Mouse (Mus musculus) midbrain, embryonic 13.5 days (tissue): ENCODE data around the gene Smg6. TPM values are rescaled to one million over a fixed set of nuclear protein-coding genes. Genes with fewer than 3 reads are reported as not detected.

Experiments used
- ATAC-seq: fragments of 200-750 bp; cut with Nextera tagmentation; 2 replicates; pipeline ENCODE4 v1.8.0; 2017; ENCODE audit warnings: mild to moderate bottlenecking, moderate TSS enrichment, moderate library complexity
- H3K27ac ChIP-seq: fragments of 300-500 bp; sonication (generic); 2 replicates; pipeline ENCODE4 v1.5.1; 2015; ENCODE audit warnings: inconsistent platforms, mild to moderate bottlenecking, moderate library complexity
- H3K27me3 ChIP-seq: fragments of 300-500 bp; sonication (generic); 2 replicates; pipeline ENCODE4 v1.6.1; 2015; ENCODE audit warnings: mild to moderate bottlenecking, inconsistent platforms
- H3K36me3 ChIP-seq: fragments of 300-500 bp; sonication (generic); 2 replicates; pipeline ENCODE4 v1.6.1; 2015; ENCODE audit warnings: mild to moderate bottlenecking, inconsistent platforms
- H3K4me1 ChIP-seq: fragments of 300-500 bp; sonication (generic); replicated peaks from 2 replicates; pipeline ENCODE4 v1.6.1; 2015; ENCODE audit warnings: inconsistent platforms
- H3K4me2 ChIP-seq: fragments of 300-500 bp; sonication (generic); replicated peaks from 2 replicates; pipeline ENCODE4 v1.6.1; 2015; ENCODE audit warnings: moderate library complexity, mild to moderate bottlenecking, inconsistent platforms
- H3K4me3 ChIP-seq: fragments of 300-500 bp; sonication (generic); replicated peaks from 2 replicates; pipeline ENCODE4 v1.5.1; 2015; ENCODE audit warnings: mild to moderate bottlenecking, inconsistent platforms
- H3K9ac ChIP-seq: fragments of 300-500 bp; sonication (generic); replicated peaks from 2 replicates; pipeline ENCODE4 v1.6.1; 2015; ENCODE audit warnings: mild to moderate bottlenecking, inconsistent platforms
- H3K9me3 ChIP-seq: fragments of 300-500 bp; sonication (generic); 2 replicates; pipeline ENCODE4 v1.6.1; 2016; ENCODE audit warnings: mild to moderate bottlenecking, inconsistent platforms
- WGBS: fragments of 180-500 bp; shearing (Covaris S2); methylation state at CpG from one replicate; pipeline ENCODE4 v1.1.7; 2015; 5-methylcytosine and 5-hydroxymethylcytosine counted together
- polyA plus RNA-seq: library from polyadenylated mRNA; unstranded; fragments of >200 nt; fragmentation: Nextera tagmentation; extraction: Ambion mirVana; gene quantifications from 2 replicates; pipeline ENCODE4 v1.2.1, GENCODE M21; 2015

Smg6 gene
- polyA plus RNA-seq, 1 experiment from 2014 or later = 21.0 TPM

GRCm38 (mm10) chr11:74946348-74946747 lies 20.7 kb downstream of the Smg6 start:
- Histone ChIP-seq H3K9me3 (no peaks in the 10 kb centered on the region), H3K36me3 (peaks cover 36% of the 10 kb centered on the region), H3K4me1 (no peaks in the 10 kb centered on the region), H3K4me3 (no peak overlapping the region), H3K27ac (no peak overlapping the region), H3K9ac (no peak overlapping the region), H3K4me2 (no peak overlapping the region), H3K27me3 (no peaks in the 10 kb centered on the region)
- WGBS = 70% methylated on average over 3 of the region's 3 CpGs
- ATAC-seq = no peak

- Histone ChIP-seq H3K9ac (no peak overlapping the region), H3K9me3 (no peaks in the 10 kb centered on the region), H3K36me3 (peaks cover 23% of the 10 kb centered on the region), H3K27me3 (no peaks in the 10 kb centered on the region), H3K4me2 (no peak overlapping the region), H3K27ac (no peak overlapping the region), H3K4me3 (no peak overlapping the region), H3K4me1 (no peaks in the 10 kb centered on the region)
- no peak for ATAC-seq
Measured at GRCm38 (mm10) chr11:74954901-74955300, 29.3 kb downstream of the Smg6 start.

- Histone ChIP-seq H3K27me3 (no peaks in the 10 kb centered on the region), H3K9me3 (no peaks in the 10 kb centered on the region), H3K4me3 (no peak overlapping the region), H3K36me3 (peaks cover 23% of the 10 kb centered on the region), H3K9ac (no peak overlapping the region), H3K4me2 (no peak overlapping the region), H3K27ac (no peak overlapping the region), H3K4me1 (no peaks in the 10 kb centered on the region)
- ATAC-seq = no peak
Measured at GRCm38 (mm10) chr11:74956006-74956405, 30.4 kb downstream of the Smg6 start.

GRCm38 (mm10) chr11:74957600-74957999 lies 32.0 kb downstream of the Smg6 start:
- H3K36me3 ChIP-seq = peaks cover 19% of the 10 kb centered on the region
- no peak overlapping the region for H3K27ac ChIP-seq
- no peak for ATAC-seq
- no peaks in the 10 kb centered on the region for H3K9me3 ChIP-seq
- H3K4me1 ChIP-seq = no peaks in the 10 kb centered on the region
- H3K4me2 ChIP-seq = no peak overlapping the region
- WGBS = 91% methylated on average over 2 of the region's 2 CpGs
- no peak overlapping the region for H3K9ac ChIP-seq
- H3K4me3 ChIP-seq = no peak overlapping the region
- H3K27me3 ChIP-seq = no peaks in the 10 kb centered on the region

GRCm38 (mm10) chr11:74959501-74959900 lies 33.9 kb downstream of the Smg6 start:
- H3K27me3 ChIP-seq = no peaks in the 10 kb centered on the region
- H3K9ac ChIP-seq = no peak overlapping the region
- peaks cover 19% of the 10 kb centered on the region for H3K36me3 ChIP-seq
- no peak overlapping the region for H3K4me3 ChIP-seq
- H3K9me3 ChIP-seq = no peaks in the 10 kb centered on the region
- H3K4me2 ChIP-seq = no peak overlapping the region
- no peak overlapping the region for H3K27ac ChIP-seq
- no peaks in the 10 kb centered on the region for H3K4me1 ChIP-seq
- ATAC-seq = no peak
- 91% methylated on average over 2 of the region's 2 CpGs for WGBS

- no peak for ATAC-seq
- no peak overlapping the region for H3K4me3 ChIP-seq
- H3K27ac ChIP-seq = no peak overlapping the region
- H3K36me3 ChIP-seq = peaks cover 14% of the 10 kb centered on the region; the same call in 1 of the 2 replicates
- no peak overlapping the region for H3K9ac ChIP-seq
- H3K27me3 ChIP-seq = no peaks in the 10 kb centered on the region
- no peaks in the 10 kb centered on the region for H3K9me3 ChIP-seq
- H3K4me1 ChIP-seq = no peaks in the 10 kb centered on the region
- H3K4me2 ChIP-seq = no peak overlapping the region
- WGBS = 97% methylated on average over 9 of the region's 9 CpGs
Measured at GRCm38 (mm10) chr11:74960031-74960551, 34.5 kb downstream of the Smg6 start.

GRCm38 (mm10) chr11:74961953-74962352 lies 36.3 kb downstream of the Smg6 start:
- Histone ChIP-seq H3K27me3 (no peaks in the 10 kb centered on the region), H3K27ac (no peak overlapping the region), H3K4me2 (no peak overlapping the region), H3K9ac (no peak overlapping the region), H3K4me1 (no peaks in the 10 kb centered on the region), H3K9me3 (no peaks in the 10 kb centered on the region), H3K4me3 (no peak overlapping the region), H3K36me3 (peaks cover 12% of the 10 kb centered on the region)
- no peak for ATAC-seq

GRCm38 (mm10) chr11:74962846-74963407 lies 37.3 kb downstream of the Smg6 start:
- Histone ChIP-seq H3K27me3 (no peaks in the 10 kb centered on the region), H3K4me1 (no peaks in the 10 kb centered on the region), H3K4me2 (no peak overlapping the region), H3K9ac (no peak overlapping the region), H3K9me3 (no peaks in the 10 kb centered on the region), H3K36me3 (peaks cover 9% of the 10 kb centered on the region), H3K27ac (no peak overlapping the region), H3K4me3 (no peak overlapping the region)
- ATAC-seq = no peak
- 97% methylated on average over 2 of the region's 2 CpGs for whole genome bisulfite sequencing

GRCm38 (mm10) chr11:74965516-74965915 lies 39.9 kb downstream of the Smg6 start:
- Histone ChIP-seq H3K4me1 (no peaks in the 10 kb centered on the region), H3K27me3 (no peaks in the 10 kb centered on the region), H3K9me3 (no peaks in the 10 kb centered on the region), H3K9ac (no peak overlapping the region), H3K36me3 (peaks cover 9% of the 10 kb centered on the region), H3K27ac (no peak overlapping the region), H3K4me3 (no peak overlapping the region), H3K4me2 (no peak overlapping the region)
- WGBS = over 99% methylated on average over 3 of the region's 3 CpGs
- ATAC-seq = no peak

- no peak overlapping the region for H3K27ac ChIP-seq
- 88% methylated on average over 7 of the region's 7 CpGs for WGBS
- H3K4me2 ChIP-seq = no peak overlapping the region
- H3K36me3 ChIP-seq = peaks cover 7% of the 10 kb centered on the region; the same call in 1 of the 2 replicates
- no peak overlapping the region for H3K4me3 ChIP-seq
- no peaks in the 10 kb centered on the region for H3K27me3 ChIP-seq
- ATAC-seq = no peak
- H3K4me1 ChIP-seq = no peaks in the 10 kb centered on the region
- H3K9ac ChIP-seq = no peak overlapping the region
- no peaks in the 10 kb centered on the region for H3K9me3 ChIP-seq
Measured at GRCm38 (mm10) chr11:74973290-74974157, 47.9 kb downstream of the Smg6 start.

GRCm38 (mm10) chr11:74974615-74975014 lies 49.0 kb downstream of the Smg6 start:
- Histone ChIP-seq H3K9ac (no peak overlapping the region), H3K9me3 (no peaks in the 10 kb centered on the region), H3K27me3 (no peaks in the 10 kb centered on the region), H3K4me3 (no peak overlapping the region), H3K27ac (no peak overlapping the region), H3K4me2 (no peak overlapping the region), H3K4me1 (no peaks in the 10 kb centered on the region), H3K36me3 (peaks cover 7% of the 10 kb centered on the region; the same call in 1 of the 2 replicates)
- no peak for ATAC-seq

- no peak overlapping the region for H3K9ac ChIP-seq
- H3K27ac ChIP-seq = no peak overlapping the region
- no peaks in the 10 kb centered on the region for H3K4me1 ChIP-seq
- 94% methylated on average over 3 of the region's 3 CpGs for WGBS
- no peaks in the 10 kb centered on the region for H3K27me3 ChIP-seq
- no peak for ATAC-seq
- 0 out of 2 replicates have a peak, but pooled peaks cover 4% of the 10 kb centered on the region for H3K36me3 ChIP-seq
- H3K4me2 ChIP-seq = no peak overlapping the region
- no peak overlapping the region for H3K4me3 ChIP-seq
- no peaks in the 10 kb centered on the region for H3K9me3 ChIP-seq
Measured at GRCm38 (mm10) chr11:74976835-74977687, 51.4 kb downstream of the Smg6 start.
